Mouse (Mus musculus) hindbrain, embryonic 14.5 days (tissue): Measurements from ENCODE around the gene Grm8. TPM values are rescaled to one million over a fixed set of nuclear protein-coding genes. Genes with fewer than 3 reads are reported as not detected.

Experiments used
- ATAC-seq: fragments of 200-750 bp; cut with Nextera tagmentation; 2 replicates; pipeline ENCODE4 v1.8.0; 2017; ENCODE audit warnings: moderate number of reproducible peaks, mild to moderate bottlenecking, moderate TSS enrichment, moderate library complexity; ENCODE audit not compliant: low FRiP score
- DNase-seq: peaks from one replicate; pipeline ENCODE4 v3.0.0-alpha.2; 2015; ENCODE audit warnings: low spot score
- H3K27ac ChIP-seq: fragments of 300-500 bp; sonication (generic); 2 replicates; pipeline ENCODE4 v1.5.1; 2014; ENCODE audit warnings: mild to moderate bottlenecking, moderate library complexity
- H3K27me3 ChIP-seq: fragments of 300-500 bp; sonication (generic); 2 replicates; pipeline ENCODE4 v1.6.1; 2014; ENCODE audit warnings: mild to moderate bottlenecking, low read length, mixed read lengths; ENCODE audit not compliant: control insufficient read depth, insufficient read depth
- H3K36me3 ChIP-seq: fragments of 300-500 bp; sonication (generic); replicated peaks from 2 replicates; pipeline ENCODE4 v1.6.1; 2014; ENCODE audit not compliant: control insufficient read depth, insufficient read depth
- H3K4me1 ChIP-seq: fragments of 300-500 bp; sonication (generic); replicated peaks from 2 replicates; pipeline ENCODE4 v1.6.1; 2014; ENCODE audit warnings: antibody characterized with exemption, low read length, mixed read lengths; ENCODE audit not compliant: control insufficient read depth, insufficient read depth
- H3K4me2 ChIP-seq: fragments of 300-500 bp; sonication (generic); replicated peaks from 2 replicates; pipeline ENCODE4 v1.6.1; 2014; ENCODE audit warnings: mild to moderate bottlenecking, moderate library complexity
- H3K4me3 ChIP-seq: fragments of 300-500 bp; sonication (generic); replicated peaks from 2 replicates; pipeline ENCODE4 v1.5.1; 2014; ENCODE audit warnings: mild to moderate bottlenecking, low read length
- H3K9ac ChIP-seq: fragments of 300-500 bp; sonication (generic); 2 replicates; pipeline ENCODE4 v1.6.1; 2014
- H3K9me3 ChIP-seq: fragments of 300-500 bp; sonication (generic); 2 replicates; pipeline ENCODE4 v1.6.1; 2016; ENCODE audit warnings: low read length; ENCODE audit not compliant: control insufficient read depth
- WGBS: fragments of 180-500 bp; shearing (Covaris S2); extraction: QIAGEN DNeasy Blood & Tissue Kit; methylation state at CpG from one replicate; pipeline ENCODE4 v1.1.7; 2014; 5-methylcytosine and 5-hydroxymethylcytosine counted together
- polyA plus RNA-seq: library from polyadenylated mRNA; unstranded; fragments of >200 nt; fragmentation: Nextera tagmentation; extraction: Ambion mirVana; gene quantifications from 2 replicates; pipeline ENCODE4 v1.2.1, GENCODE M21; 2014

The Grm8 gene
- polyA plus RNA-seq, 1 experiment from 2014 or later = 11.8 TPM

GRCm38 (mm10) chr6:27982598-27982997 lies 152.4 kb downstream of the Grm8 start:
- no peaks in the 10 kb centered on the region for H3K36me3 ChIP-seq
- DNase-seq = no peak
- no peak for ATAC-seq
- H3K27ac ChIP-seq = no peak overlapping the region
- H3K9ac ChIP-seq = no peak overlapping the region
- H3K4me3 ChIP-seq = no peak overlapping the region
- H3K9me3 ChIP-seq = no peaks in the 10 kb centered on the region
- 86% methylated on average over 3 of the region's 3 CpGs for WGBS
- no peaks in the 10 kb centered on the region for H3K27me3 ChIP-seq
- H3K4me1 ChIP-seq = no peaks in the 10 kb centered on the region
- H3K4me2 ChIP-seq = no peak overlapping the region

- Histone ChIP-seq H3K27ac (no peak overlapping the region), H3K9ac (no peak overlapping the region), H3K9me3 (no peaks in the 10 kb centered on the region), H3K4me1 (no peaks in the 10 kb centered on the region), H3K27me3 (no peaks in the 10 kb centered on the region), H3K36me3 (no peaks in the 10 kb centered on the region), H3K4me3 (no peak overlapping the region), H3K4me2 (no peak overlapping the region)
- no peak for ATAC-seq
- WGBS = 58% methylated on average over 1 of the region's 1 CpGs
- no peak for DNase-seq
Observed at GRCm38 (mm10) chr6:27982021-27982420, 153.0 kb downstream of the Grm8 start.

- H3K4me3 ChIP-seq = no peak overlapping the region
- no peaks in the 10 kb centered on the region for H3K36me3 ChIP-seq
- ATAC-seq = no peak
- H3K9ac ChIP-seq = no peak overlapping the region
- no peak overlapping the region for H3K4me2 ChIP-seq
- no peak overlapping the region for H3K27ac ChIP-seq
- no peak for DNase-seq
- H3K4me1 ChIP-seq = no peaks in the 10 kb centered on the region
- no peaks in the 10 kb centered on the region for H3K27me3 ChIP-seq
- H3K9me3 ChIP-seq = no peaks in the 10 kb centered on the region
- WGBS = 93% methylated on average over 5 of the region's 5 CpGs
Observed at GRCm38 (mm10) chr6:27977361-27977760, 157.6 kb downstream of the Grm8 start.

GRCm38 (mm10) chr6:27968859-27969258 lies 166.1 kb downstream of the Grm8 start:
- Histone ChIP-seq H3K27ac (no peak overlapping the region), H3K9ac (no peak overlapping the region), H3K4me1 (no peaks in the 10 kb centered on the region), H3K4me3 (no peak overlapping the region), H3K4me2 (no peak overlapping the region), H3K36me3 (no peaks in the 10 kb centered on the region), H3K27me3 (no peaks in the 10 kb centered on the region), H3K9me3 (no peaks in the 10 kb centered on the region)
- DNase-seq (no peak), ATAC-seq (no peak)
- 100% methylated on average over 2 of the region's 2 CpGs for WGBS

GRCm38 (mm10) chr6:27967037-27967436 lies 167.9 kb downstream of the Grm8 start:
- DNase-seq (no peak), ATAC-seq (no peak)
- Histone ChIP-seq H3K36me3 (no peaks in the 10 kb centered on the region), H3K4me3 (no peak overlapping the region), H3K4me1 (no peaks in the 10 kb centered on the region), H3K9ac (no peak overlapping the region), H3K9me3 (no peaks in the 10 kb centered on the region), H3K4me2 (no peak overlapping the region), H3K27me3 (no peaks in the 10 kb centered on the region), H3K27ac (no peak overlapping the region)
- WGBS = 89% methylated on average over 3 of the region's 3 CpGs

GRCm38 (mm10) chr6:27965237-27965636 lies 169.7 kb downstream of the Grm8 start:
- no peak for DNase-seq
- H3K4me3 ChIP-seq = no peak overlapping the region
- H3K4me1 ChIP-seq = no peaks in the 10 kb centered on the region
- no peak overlapping the region for H3K9ac ChIP-seq
- no peak overlapping the region for H3K4me2 ChIP-seq
- H3K27me3 ChIP-seq = no peaks in the 10 kb centered on the region
- H3K27ac ChIP-seq = no peak overlapping the region
- no peaks in the 10 kb centered on the region for H3K9me3 ChIP-seq
- H3K36me3 ChIP-seq = no peaks in the 10 kb centered on the region
- WGBS = 60% methylated on average over 2 of the region's 2 CpGs
- ATAC-seq = no peak

- Histone ChIP-seq H3K4me2 (no peak overlapping the region), H3K27me3 (no peaks in the 10 kb centered on the region), H3K9me3 (no peaks in the 10 kb centered on the region), H3K27ac (no peak overlapping the region), H3K4me1 (no peaks in the 10 kb centered on the region), H3K36me3 (no peaks in the 10 kb centered on the region), H3K9ac (no peak overlapping the region), H3K4me3 (no peak overlapping the region)
- 93% methylated on average over 1 of the region's 1 CpGs for WGBS
- ATAC-seq (no peak), DNase-seq (no peak)
Observed at GRCm38 (mm10) chr6:27963887-27964286, 171.1 kb downstream of the Grm8 start.

GRCm38 (mm10) chr6:27956278-27956857 lies 178.6 kb downstream of the Grm8 start:
- Histone ChIP-seq H3K9ac (no peak overlapping the region), H3K4me1 (no peaks in the 10 kb centered on the region), H3K4me3 (no peak overlapping the region), H3K9me3 (no peaks in the 10 kb centered on the region), H3K4me2 (no peak overlapping the region), H3K36me3 (no peaks in the 10 kb centered on the region), H3K27me3 (no peaks in the 10 kb centered on the region), H3K27ac (no peak overlapping the region)
- no peak for ATAC-seq
- 71% methylated on average over 6 of the region's 6 CpGs for WGBS
- no peak for DNase-seq

- no peaks in the 10 kb centered on the region for H3K27me3 ChIP-seq
- H3K4me3 ChIP-seq = no peak overlapping the region
- no peak overlapping the region for H3K9ac ChIP-seq
- DNase-seq = no peak
- H3K4me1 ChIP-seq = 0 out of 2 replicates have a peak, but pooled peaks cover 4% of the 10 kb centered on the region
- WGBS = 43% methylated on average over 5 of the region's 5 CpGs
- H3K4me2 ChIP-seq = no peak overlapping the region
- H3K36me3 ChIP-seq = no peaks in the 10 kb centered on the region
- no peak overlapping the region for H3K27ac ChIP-seq
- no peak for ATAC-seq
- H3K9me3 ChIP-seq = no peaks in the 10 kb centered on the region
Observed at GRCm38 (mm10) chr6:27951433-27951832, 183.5 kb downstream of the Grm8 start.

- Histone ChIP-seq H3K4me2 (no peak overlapping the region), H3K4me3 (no peak overlapping the region), H3K36me3 (no peaks in the 10 kb centered on the region), H3K9ac (no peak overlapping the region), H3K27me3 (no peaks in the 10 kb centered on the region), H3K9me3 (no peaks in the 10 kb centered on the region), H3K4me1 (no peaks in the 10 kb centered on the region), H3K27ac (no peak overlapping the region)
- 82% methylated on average over 3 of the region's 3 CpGs for WGBS
- no peak for DNase-seq
- ATAC-seq = no peak
Observed at GRCm38 (mm10) chr6:27928058-27928457, 206.9 kb downstream of the Grm8 start.
